11 mouse cellular contexts compared by ENCODE assay signal in genomic region chr8:121180474-121181284, GRCm38 (mm10). TPM values are rescaled to one million over a fixed set of nuclear protein-coding genes. Genes with fewer than 3 reads are reported as not detected.
A peak's percentile ranks its signal among the peaks of the same experiment; 100 is the strongest.
DNase-seq lines count a peak whose midpoint lies in the region; ATAC-seq and TF ChIP-seq lines count a peak whose summit lies in the region.
"Had no signal": no experiment of that assay in that cellular context is flagged by ENCODE, and none has a peak within 500 bp of the region (broad histone marks: within the 10 kb centered on the region; RNA-seq: fewer than 3 reads in every experiment).

No protein-coding gene starts in this region.

- no peak for DNase-seq in kidney, adult 9 months
- peak; percentile 66 for DNase-seq in embryo, embryonic 11 days
- DNase-seq in limb, embryonic 14.5 days (ENCODE audit: low spot score): peak; percentile 40
- no peak for DNase-seq in liver
- DNase-seq in layer of hippocampus, adult 8-10 months (ENCODE audit: low spot score in 2 of 2): no peak
- DNase-seq: lung, adult 18-20 months had no signal

- peak overlapping the region; percentile 45 for H3K4me2 ChIP-seq in kidney, embryonic 15.5 days
- H3K4me2 ChIP-seq in forebrain, embryonic 13.5 days: peak overlapping the region; percentile 41
- H3K4me2 ChIP-seq in limb, embryonic 14.5 days (replicated peaks; ENCODE audit: low read depth, low read length, severe bottlenecking): peak overlapping the region; percentile 35
- H3K4me2 ChIP-seq: heart, embryonic 12.5 days had no signal

- no peaks in the 10 kb centered on the region for H3K36me3 ChIP-seq in kidney, embryonic 15.5 days
- no peaks in the 10 kb centered on the region for H3K36me3 ChIP-seq in forebrain, embryonic 13.5 days (ENCODE audit: poor library complexity, severe bottlenecking)
- no peaks in the 10 kb centered on the region for H3K36me3 ChIP-seq in limb, embryonic 14.5 days (ENCODE audit: control insufficient read depth, insufficient read depth, low read length)
- H3K36me3 ChIP-seq: heart, embryonic 12.5 days had no signal

- 21% methylated on average over 21 of the region's 21 CpGs for WGBS in kidney, embryonic 15.5 days
- WGBS in forebrain, embryonic 13.5 days: 22% methylated on average over 21 of the region's 21 CpGs
- 21% methylated on average over 21 of the region's 21 CpGs for WGBS in limb, embryonic 14.5 days

- no peak overlapping the region for H3K4me3 ChIP-seq in kidney, embryonic 15.5 days (replicated peaks)
- no peak overlapping the region for H3K4me3 ChIP-seq in forebrain, embryonic 13.5 days
- H3K4me3 ChIP-seq in limb, embryonic 14.5 days (replicated peaks; ENCODE audit: low read length): no peak overlapping the region
- H3K4me3 ChIP-seq: heart, embryonic 12.5 days had no signal

- H3K27ac ChIP-seq in kidney, embryonic 15.5 days: peak overlapping the region; percentile 87
- 0 out of 2 replicates have a peak overlapping the region, but pooled peaks have one; percentile 19 for H3K27ac ChIP-seq in forebrain, embryonic 13.5 days
- H3K27ac ChIP-seq in limb, embryonic 14.5 days (replicated peaks; ENCODE audit: low read depth, low read length): peak overlapping the region; percentile 52; the same call in 1 of the 2 replicates

- TF ChIP-seq POLR2A in limb, embryonic 14.5 days (IDR thresholded peaks at IDR 0.05; ENCODE audit: borderline replicate concordance, extremely low read depth, insufficient read depth, insufficient read length): no peak

- ATAC-seq in kidney, embryonic 15.5 days (replicated peaks; ENCODE audit: low FRiP score): peak; percentile 40
- ATAC-seq in forebrain, embryonic 13.5 days: peak; percentile 45; the same call in 1 of the 2 replicates
- ATAC-seq in limb, embryonic 14.5 days (ENCODE audit: low FRiP score, low read depth): peak; percentile 29; the same call in 1 of the 2 replicates
- no peak for ATAC-seq in megakaryocyte, adult 5-6 weeks (ENCODE audit: poor library complexity, severe bottlenecking)

- H3K9me3 ChIP-seq in kidney, embryonic 15.5 days (replicated peaks): no peaks in the 10 kb centered on the region
- H3K9me3 ChIP-seq in forebrain, embryonic 13.5 days (replicated peaks): no peaks in the 10 kb centered on the region
- no peaks in the 10 kb centered on the region for H3K9me3 ChIP-seq in limb, embryonic 14.5 days (ENCODE audit: control insufficient read depth, low read length)
- H3K9me3 ChIP-seq: heart, embryonic 12.5 days had no signal

- no peaks in the 10 kb centered on the region for H3K27me3 ChIP-seq in kidney, embryonic 15.5 days
- peaks cover 6% of the 10 kb centered on the region for H3K27me3 ChIP-seq in forebrain, embryonic 13.5 days
- no peaks in the 10 kb centered on the region for H3K27me3 ChIP-seq in limb, embryonic 14.5 days (ENCODE audit: control insufficient read depth, insufficient read depth, low read length)
- H3K27me3 ChIP-seq: heart, embryonic 12.5 days had no signal

- no peak overlapping the region for H3K9ac ChIP-seq in kidney, embryonic 15.5 days
- H3K9ac ChIP-seq in forebrain, embryonic 13.5 days: no peak overlapping the region
- H3K9ac ChIP-seq in limb, embryonic 14.5 days (ENCODE audit: low read depth, low read length, severe bottlenecking): 0 out of 2 replicates have a peak overlapping the region, but pooled peaks have one; percentile 16
- H3K9ac ChIP-seq: heart, embryonic 12.5 days had no signal

- H3K4me1 ChIP-seq in kidney, embryonic 15.5 days: peaks cover 51% of the 10 kb centered on the region
- peaks cover 15% of the 10 kb centered on the region for H3K4me1 ChIP-seq in forebrain, embryonic 13.5 days
- peaks cover 27% of the 10 kb centered on the region for H3K4me1 ChIP-seq in limb, embryonic 14.5 days (ENCODE audit: control insufficient read depth, insufficient read depth, low read length)

RNA-seq across cellular contexts. Expression of gene Foxl1, which starts 52.9 kb away (rescaled TPM):
- polyA plus RNA-seq in kidney, embryonic 15.5 days (2015; fragmentation: Nextera tagmentation; extraction: Ambion mirVana): 6.7 and 6.9 TPM in 2 replicates
- polyA plus RNA-seq in forebrain, embryonic 13.5 days (2015; fragmentation: Nextera tagmentation; extraction: Ambion mirVana): 0.12 TPM in 1 of 2 replicates, not detected in the other
- 0.40 and 0.72 TPM in 2 replicates for polyA plus RNA-seq in limb, embryonic 14.5 days (2012; rRNA removed)
- 0.18 and 0.28 TPM in 2 replicates for polyA plus RNA-seq in limb, embryonic 14.5 days (2014; fragmentation: Nextera tagmentation; extraction: Ambion mirVana)
- under 1 TPM in 3 of 4 experiments, not detected in 1; 0.16 to 0.18 (median 0.16) TPM for total RNA-seq in layer of hippocampus, adult 8-10 months (2022)
- total RNA-seq in megakaryocyte, adult 5-6 weeks (2015): not detected in 2 replicates
- total RNA-seq in megakaryocyte, adult 5-6 weeks (2017): not detected in 2 replicates
- polyA plus RNA-seq: spleen, adult 2 months had no signal

Comparison
In these comparisons a context has a peak if more than half of its experiments do, and no peak if none do; other contexts are left out.
1. H3K27ac ChIP-seq: peak in every context shown above with its lines; median percentile 87 in kidney, embryonic 15.5 days; 52 in limb, embryonic 14.5 days; 19 in forebrain, embryonic 13.5 days.
2. DNase-seq: peak in embryo, embryonic 11 days (single experiment) and limb, embryonic 14.5 days (single experiment); none in kidney, adult 9 months (single experiment), liver (single experiment) and layer of hippocampus, adult 8-10 months (0 of 2).
3. Peak in every context shown above with its lines, with median percentiles within 50 percentile points of each other: H3K4me2 ChIP-seq.